Mouse (Mus musculus): ENCODE measurements around the gene Sobp. TPM values are rescaled to one million over a fixed set of nuclear protein-coding genes. Genes with fewer than 3 reads are reported as not detected.

Gene Sobp
- polyA plus RNA-seq, 1 experiment, result 0.95 TPM

- 0 out of 2 replicates have a peak, but pooled peaks cover 8% of the 10 kb centered on the region for H3K4me1 ChIP-seq (ENCODE audit: control insufficient read depth, insufficient read depth, insufficient read length, low read length)
- H3K27ac ChIP-seq (replicated peaks; ENCODE audit: low read depth, low read length), result no peak overlapping the region
- H3K4me3 ChIP-seq (ENCODE audit: insufficient read depth, low read depth, low read length), result no peak overlapping the region
Measured at GRCm38 (mm10) chr10:42953601-42954000, 220.7 kb downstream of the Sobp start.

Other genes starting within 250 kb of the Sobp start
- gene 9030612E09Rik, start 174 bp upstream of the Sobp start, polyA plus RNA-seq (2012; ENCODE audit: insufficient read depth, insufficient read length, missing spikeins), result not detected in 2 replicates
- gene Pdss2, start 47.0 kb upstream of the Sobp start, polyA plus RNA-seq (2012; ENCODE audit: insufficient read depth, insufficient read length, missing spikeins), result 16.7 and 22.1 TPM in 2 replicates

Data from brown adipose tissue, adult 24 weeks (tissue).